Mouse (Mus musculus): ENCODE measurements around the gene Milr1. TPM values are rescaled to one million over a fixed set of nuclear protein-coding genes. Genes with fewer than 3 reads are reported as not detected.
"Not testable (repeated sequence)": the region's sequence is repeated elsewhere in the genome, so short reads cannot be mapped to it uniquely, and the experiment has no call there.

The Milr1 gene
- polyA plus RNA-seq, 1 experiment from 2014 or later = 0.79 TPM

DNA sequence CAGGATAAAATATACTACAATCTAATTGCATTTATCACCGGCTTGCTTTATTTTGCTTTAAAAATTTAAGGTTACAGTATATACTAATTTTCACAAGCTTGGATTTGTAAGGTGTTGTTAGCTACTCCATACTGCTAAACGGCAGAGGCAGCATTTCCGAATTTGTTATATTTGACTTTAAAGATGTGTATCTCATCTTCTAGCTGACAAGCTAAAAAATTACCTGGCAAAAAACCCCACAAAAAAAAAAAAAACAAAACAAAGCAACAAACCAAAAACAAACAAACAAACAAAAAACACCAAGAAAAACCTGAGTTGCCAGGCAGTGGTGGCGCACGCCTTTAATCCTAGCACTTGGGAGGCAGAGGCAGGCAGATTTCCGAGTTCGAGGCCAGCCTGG lies 27.1 kb downstream of the Milr1 start:
- Histone ChIP-seq H3K4me1 (replicated peaks; ENCODE audit: control insufficient read depth, insufficient read depth, low read length) (peaks cover 6% of the 10 kb centered on the region; the same call in 1 of the 2 replicates), H3K4me3 (replicated peaks; ENCODE audit: low read length) (no peak overlapping the region), H3K27me3 (ENCODE audit: control insufficient read depth, insufficient read depth, low read length) (no peaks in the 10 kb centered on the region), H3K9me3 (ENCODE audit: control insufficient read depth, low read length) (no peaks in the 10 kb centered on the region), H3K36me3 (replicated peaks; ENCODE audit: control insufficient read depth, insufficient read depth) (peaks cover 69% of the 10 kb centered on the region), H3K9ac (no peak overlapping the region), H3K4me2 (replicated peaks) (peak overlapping the region; percentile 60), H3K27ac (no peak overlapping the region)
- WGBS = 95% methylated on average over 7 of the region's 7 CpGs
- ATAC-seq (ENCODE audit: low FRiP score) = no peak
- DNase-seq (ENCODE audit: low spot score) = no peak

DNA sequence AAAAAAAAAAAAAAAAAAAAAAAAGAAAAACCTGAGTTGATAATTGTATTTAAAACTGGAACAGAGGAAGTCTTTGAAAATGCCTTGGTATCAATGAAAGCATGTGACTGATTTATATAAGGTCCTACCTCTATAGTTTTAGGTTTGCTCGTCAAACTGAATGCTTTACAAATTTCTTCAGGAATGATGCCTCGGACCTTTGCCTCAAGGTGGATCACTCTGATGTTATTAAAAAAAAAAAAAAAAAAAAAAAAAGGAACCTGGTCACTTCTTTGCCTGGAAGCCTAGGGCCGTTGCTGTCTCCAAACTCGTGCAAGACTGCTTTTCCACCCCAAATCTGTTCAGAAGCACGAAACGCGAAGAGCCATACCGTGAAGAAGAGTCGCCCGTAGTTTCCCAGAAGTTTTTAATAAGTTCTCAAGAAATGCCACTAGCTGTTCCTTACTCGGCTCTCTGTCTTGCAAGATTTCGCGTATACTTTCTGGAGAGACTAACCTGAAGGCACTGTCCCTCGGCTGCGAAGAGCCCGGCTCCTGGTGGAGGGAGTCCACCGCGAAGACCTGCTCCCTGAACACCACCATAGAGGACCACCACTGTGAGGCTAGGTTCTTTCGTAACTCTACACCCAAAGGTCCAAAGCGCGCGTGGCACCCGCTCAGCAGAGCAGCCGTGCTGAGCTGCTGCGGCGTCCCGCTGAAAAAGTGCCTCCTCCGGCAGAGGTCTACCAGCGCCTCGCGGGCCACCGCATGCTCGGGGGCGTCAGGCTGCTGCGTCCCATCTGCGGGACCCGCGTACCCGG lies 27.8 kb downstream of the Milr1 start:
- H3K4me2 ChIP-seq (replicated peaks) = peak overlapping the region; percentile 60
- H3K9me3 ChIP-seq (ENCODE audit: control insufficient read depth, low read length) = no peaks in the 10 kb centered on the region
- H3K4me3 ChIP-seq (replicated peaks; ENCODE audit: low read length) = peak overlapping the region; percentile 60
- ATAC-seq (ENCODE audit: low FRiP score) = no peak; the same call in none of the 2 replicates
- H3K9ac ChIP-seq = peak overlapping the region; percentile 84
- peaks cover 69% of the 10 kb centered on the region for H3K36me3 ChIP-seq (replicated peaks; ENCODE audit: control insufficient read depth, insufficient read depth)
- 2% methylated on average over 39 of the region's 39 CpGs for WGBS
- no peaks in the 10 kb centered on the region for H3K27me3 ChIP-seq (ENCODE audit: control insufficient read depth, insufficient read depth, low read length)
- H3K27ac ChIP-seq = peak overlapping the region; percentile 84
- H3K4me1 ChIP-seq (replicated peaks; ENCODE audit: control insufficient read depth, insufficient read depth, low read length) = peaks cover 6% of the 10 kb centered on the region; the same call in 1 of the 2 replicates
- no peak for DNase-seq (ENCODE audit: low spot score)

DNA sequence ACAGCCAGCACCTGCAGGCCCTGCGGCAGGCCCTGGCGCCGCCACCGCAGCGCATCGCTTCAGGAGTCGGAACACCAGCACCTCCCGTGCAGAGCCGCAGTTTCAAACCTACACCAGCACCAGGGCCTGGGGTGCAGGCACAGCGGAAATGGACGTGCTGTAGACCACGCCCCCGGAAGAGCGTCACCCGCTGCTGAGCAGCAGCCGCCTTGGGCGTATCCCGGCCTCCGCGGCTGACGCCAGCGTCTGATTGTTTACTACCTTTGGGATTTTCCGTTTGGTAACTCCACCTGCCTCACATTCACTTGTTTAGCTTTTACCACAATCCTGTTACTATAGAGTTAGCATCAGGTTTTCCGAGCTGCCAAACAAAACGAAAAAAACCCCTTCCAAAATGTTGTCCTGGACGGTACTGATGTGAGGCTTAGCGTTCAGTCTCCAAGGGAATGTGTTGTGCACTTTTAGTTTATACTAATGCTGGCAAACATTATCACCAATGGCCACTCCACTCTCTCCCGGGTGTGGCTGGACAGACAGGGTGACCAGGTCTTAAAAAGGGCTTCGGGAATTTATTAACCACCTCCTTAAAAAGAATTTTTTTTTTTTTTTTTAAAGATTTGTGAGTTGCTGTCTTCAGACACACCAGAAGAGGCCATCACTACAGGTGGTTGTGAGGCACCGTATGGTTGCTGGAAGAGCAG lies 28.5 kb downstream of the Milr1 start, which contains the start of gene Polg2:
Gene Polg2, minus strand, starts transcription at position 150 of the 701 bp plus-strand sequence.
- H3K9me3 ChIP-seq (ENCODE audit: control insufficient read depth, low read length) = no peaks in the 10 kb centered on the region
- ATAC-seq (ENCODE audit: low FRiP score) = peak; percentile 99
- peak; percentile 93 for DNase-seq (ENCODE audit: low spot score)
- H3K4me1 ChIP-seq (replicated peaks; ENCODE audit: control insufficient read depth, insufficient read depth, low read length) = peaks cover 7% of the 10 kb centered on the region; the same call in 1 of the 2 replicates
- peak within 1 kb of the TSS; percentile 84 for H3K9ac ChIP-seq
- peak within 1 kb of the TSS; percentile 60 for H3K4me3 ChIP-seq (replicated peaks; ENCODE audit: low read length)
- H3K27me3 ChIP-seq (ENCODE audit: control insufficient read depth, insufficient read depth, low read length) = no peaks in the 10 kb centered on the region
- peaks cover 69% of the 10 kb centered on the region for H3K36me3 ChIP-seq (replicated peaks; ENCODE audit: control insufficient read depth, insufficient read depth)
- peak within 1 kb of the TSS; percentile 84 for H3K27ac ChIP-seq
- whole genome bisulfite sequencing = 2% methylated on average over 30 of the region's 30 CpGs
- H3K4me2 ChIP-seq (replicated peaks) = peak within 1 kb of the TSS; percentile 60

DNA sequence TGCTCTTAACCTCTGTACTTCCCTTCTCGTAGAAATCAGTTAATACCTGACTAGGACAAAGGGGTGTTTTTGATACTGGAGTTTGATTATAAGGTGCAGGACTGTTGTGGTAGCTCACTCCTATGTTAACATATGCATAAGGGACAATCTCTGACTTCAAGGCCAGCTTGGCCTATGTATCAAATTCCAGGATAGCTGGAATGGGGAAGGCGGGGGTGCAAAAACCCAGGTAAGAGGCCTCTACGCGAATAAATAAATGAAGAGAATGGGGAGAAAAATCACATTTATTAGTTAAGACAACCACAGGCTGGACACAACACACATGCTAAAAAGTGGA lies 29.0 kb downstream of the Milr1 start:
- DNase-seq (ENCODE audit: low spot score) (peak; percentile 27), ATAC-seq (ENCODE audit: low FRiP score) (no peak)
- H3K27me3 ChIP-seq (ENCODE audit: control insufficient read depth, insufficient read depth, low read length) = no peaks in the 10 kb centered on the region
- peak overlapping the region; percentile 84; the same call in 1 of the 2 replicates for H3K9ac ChIP-seq
- peak overlapping the region; percentile 60; the same call in 1 of the 2 replicates for H3K4me3 ChIP-seq (replicated peaks; ENCODE audit: low read length)
- peak overlapping the region; percentile 84 for H3K27ac ChIP-seq
- WGBS = 73% methylated on average over 4 of the region's 4 CpGs
- H3K36me3 ChIP-seq (replicated peaks; ENCODE audit: control insufficient read depth, insufficient read depth) = peaks cover 69% of the 10 kb centered on the region
- peaks cover 12% of the 10 kb centered on the region for H3K4me1 ChIP-seq (replicated peaks; ENCODE audit: control insufficient read depth, insufficient read depth, low read length)
- H3K9me3 ChIP-seq (ENCODE audit: control insufficient read depth, low read length) = no peaks in the 10 kb centered on the region
- peak overlapping the region; percentile 60 for H3K4me2 ChIP-seq (replicated peaks)

DNA sequence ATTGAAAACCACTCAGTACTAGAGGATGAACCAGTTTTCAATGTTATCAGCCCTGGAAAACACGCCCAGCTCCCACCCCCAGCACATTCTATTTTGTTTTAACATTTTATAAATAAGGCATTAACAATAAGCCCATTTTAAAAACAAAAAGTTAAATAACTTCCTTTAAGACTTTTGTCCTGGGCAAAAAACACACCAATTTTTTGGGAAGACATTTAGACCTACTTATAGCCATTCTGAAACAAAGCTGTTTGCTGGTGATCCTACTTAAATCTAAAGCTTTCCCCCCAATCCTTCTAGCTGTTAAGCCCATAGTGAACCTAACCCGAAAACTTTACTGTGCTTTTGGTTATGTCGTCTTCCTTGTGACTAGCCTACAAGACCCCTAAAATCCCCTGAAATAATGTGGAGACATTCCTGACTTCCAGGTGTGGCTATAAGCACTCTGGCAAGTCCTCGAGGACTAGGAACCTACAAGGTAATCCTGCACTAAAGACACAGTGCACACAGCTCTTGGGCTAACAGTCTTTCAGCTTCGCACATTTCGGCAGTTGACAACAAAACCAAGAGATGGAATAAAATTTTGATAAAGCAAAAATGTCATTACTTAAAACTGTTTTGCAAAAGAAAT lies 29.7 kb downstream of the Milr1 start:
- ATAC-seq (ENCODE audit: low FRiP score) (no peak), DNase-seq (ENCODE audit: low spot score) (no peak)
- no peak overlapping the region for H3K4me2 ChIP-seq (replicated peaks)
- H3K27ac ChIP-seq = no peak overlapping the region
- peaks cover 69% of the 10 kb centered on the region for H3K36me3 ChIP-seq (replicated peaks; ENCODE audit: control insufficient read depth, insufficient read depth)
- WGBS = 84% methylated on average over 6 of the region's 6 CpGs
- no peak overlapping the region for H3K4me3 ChIP-seq (replicated peaks; ENCODE audit: low read length)
- H3K9ac ChIP-seq = no peak overlapping the region
- H3K9me3 ChIP-seq (ENCODE audit: control insufficient read depth, low read length) = no peaks in the 10 kb centered on the region
- no peaks in the 10 kb centered on the region for H3K27me3 ChIP-seq (ENCODE audit: control insufficient read depth, insufficient read depth, low read length)
- peaks cover 19% of the 10 kb centered on the region for H3K4me1 ChIP-seq (replicated peaks; ENCODE audit: control insufficient read depth, insufficient read depth, low read length)

DNA sequence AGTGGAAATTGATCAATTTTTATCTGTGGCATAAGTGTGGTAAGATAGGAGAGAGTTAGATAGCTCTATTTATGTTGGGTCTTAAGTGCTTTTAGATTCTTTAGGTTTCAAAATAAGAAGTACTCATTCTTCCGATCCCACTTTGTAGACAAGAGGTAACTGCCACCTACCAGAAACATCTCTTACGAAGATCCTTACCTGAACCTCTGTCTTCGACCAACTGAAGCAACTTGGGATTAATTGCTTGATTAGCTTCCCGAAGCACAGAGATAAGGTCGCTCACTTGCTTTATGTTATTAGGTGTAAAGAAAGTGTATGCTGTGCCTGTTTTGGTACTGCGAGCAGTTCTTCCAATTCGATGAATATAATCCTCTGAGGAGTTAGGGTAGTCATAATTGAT lies 31.2 kb downstream of the Milr1 start:
- Histone ChIP-seq H3K36me3 (replicated peaks; ENCODE audit: control insufficient read depth, insufficient read depth) (peaks cover 74% of the 10 kb centered on the region), H3K4me1 (replicated peaks; ENCODE audit: control insufficient read depth, insufficient read depth, low read length) (peaks cover 28% of the 10 kb centered on the region)
- 94% methylated on average over 7 of the region's 7 CpGs for WGBS

DNA sequence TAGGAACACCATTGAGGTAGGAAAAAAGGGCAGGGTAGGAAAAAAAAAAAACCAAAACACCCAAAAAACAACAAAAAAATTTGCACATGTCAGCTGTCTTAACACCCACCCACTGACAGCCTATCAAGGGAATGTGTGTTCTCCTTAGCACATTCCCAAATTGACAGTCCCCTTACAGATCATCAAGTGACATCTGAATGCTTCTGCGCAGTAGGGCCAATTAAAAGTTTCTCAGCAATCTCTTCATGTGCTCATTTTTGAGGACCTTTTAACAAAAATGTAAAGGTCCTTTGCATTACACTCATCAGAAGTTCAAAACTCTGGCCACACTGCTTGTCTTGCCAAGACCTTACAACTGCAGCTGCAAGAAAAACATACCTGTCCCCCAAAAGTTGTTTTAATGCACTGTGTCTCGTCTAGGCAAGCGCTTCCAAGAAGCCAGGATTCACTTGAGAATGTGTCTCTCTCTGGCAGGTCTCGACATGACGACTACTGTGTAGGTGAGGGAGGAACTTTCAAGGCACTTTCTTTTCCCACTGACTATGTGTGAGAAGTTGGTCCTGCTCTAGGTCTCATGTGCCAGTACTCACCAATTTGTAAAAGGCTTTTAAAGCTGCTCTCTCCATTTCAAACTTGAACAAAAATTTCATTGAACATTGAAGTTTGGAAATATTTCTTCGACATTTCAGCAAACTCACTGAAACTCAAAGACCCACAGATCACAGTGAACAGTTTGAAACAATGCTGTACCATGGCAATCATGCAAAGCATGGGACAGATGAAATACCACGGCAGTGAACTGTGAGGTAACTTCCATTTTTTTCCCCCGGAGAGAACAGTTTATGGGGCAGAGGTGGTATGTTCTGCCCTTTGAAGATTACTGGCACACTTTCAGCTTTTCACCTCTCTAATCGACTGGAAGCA lies 32.1 kb downstream of the Milr1 start:
- Histone ChIP-seq H3K9me3 (ENCODE audit: control insufficient read depth, low read length) (no peaks in the 10 kb centered on the region), H3K9ac (no peak overlapping the region), H3K27me3 (ENCODE audit: control insufficient read depth, insufficient read depth, low read length) (no peaks in the 10 kb centered on the region), H3K27ac (no peak overlapping the region), H3K4me3 (replicated peaks; ENCODE audit: low read length) (no peak overlapping the region), H3K36me3 (replicated peaks; ENCODE audit: control insufficient read depth, insufficient read depth) (peaks cover 74% of the 10 kb centered on the region), H3K4me2 (replicated peaks) (no peak overlapping the region), H3K4me1 (replicated peaks; ENCODE audit: control insufficient read depth, insufficient read depth, low read length) (peaks cover 28% of the 10 kb centered on the region)
- DNase-seq (ENCODE audit: low spot score) (no peak), ATAC-seq (ENCODE audit: low FRiP score) (no peak)
- 83% methylated on average over 9 of the region's 9 CpGs for WGBS

More for the DNA sequence above, 31.2 kb downstream of the Milr1 start:
- not testable (repeated sequence) for H3K9me3 ChIP-seq (ENCODE audit: control insufficient read depth, low read length); H3K4me3 ChIP-seq (replicated peaks; ENCODE audit: low read length); H3K27ac ChIP-seq; DNase-seq (ENCODE audit: low spot score); ATAC-seq (ENCODE audit: low FRiP score); H3K27me3 ChIP-seq (ENCODE audit: control insufficient read depth, insufficient read depth, low read length); H3K9ac ChIP-seq; H3K4me2 ChIP-seq (replicated peaks)

DNA sequence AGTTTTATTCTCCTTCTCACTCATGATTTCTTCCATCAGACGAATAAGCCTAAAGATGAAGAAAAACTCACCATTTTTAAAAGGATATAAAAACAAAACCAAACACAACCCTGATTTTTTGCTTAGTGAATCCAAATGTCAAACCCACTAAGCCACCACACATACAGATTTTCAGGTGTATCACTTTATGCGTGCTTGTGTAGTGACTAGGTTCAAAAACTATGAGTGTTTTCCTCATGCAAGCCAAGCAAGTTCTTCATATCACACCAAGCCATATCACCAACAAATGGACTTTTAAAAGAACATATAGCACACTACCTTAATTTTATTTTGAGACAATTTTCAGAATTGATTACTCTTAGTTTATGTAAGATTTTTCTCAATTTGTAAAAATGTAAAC lies 33.5 kb downstream of the Milr1 start:
- 91% methylated on average over 2 of the region's 2 CpGs for WGBS
- peaks cover 74% of the 10 kb centered on the region for H3K36me3 ChIP-seq (replicated peaks; ENCODE audit: control insufficient read depth, insufficient read depth)

More for the DNA sequence above, 33.5 kb downstream of the Milr1 start:
- DNase-seq (ENCODE audit: low spot score) (no peak), ATAC-seq (ENCODE audit: low FRiP score) (no peak)
- Histone ChIP-seq H3K4me3 (replicated peaks; ENCODE audit: low read length) (no peak overlapping the region; the same call in 1 of the 2 replicates), H3K4me2 (replicated peaks) (no peak overlapping the region), H3K9ac (no peak overlapping the region), H3K27ac (no peak overlapping the region), H3K9me3 (ENCODE audit: control insufficient read depth, low read length) (no peaks in the 10 kb centered on the region), H3K27me3 (ENCODE audit: control insufficient read depth, insufficient read depth, low read length) (no peaks in the 10 kb centered on the region), H3K4me1 (replicated peaks; ENCODE audit: control insufficient read depth, insufficient read depth, low read length) (peaks cover 28% of the 10 kb centered on the region)
